Mouse (Mus musculus) myocyte (in vitro differentiated cells): ENCODE measurements around the gene Maco1. TPM values are rescaled to one million over a fixed set of nuclear protein-coding genes. Genes with fewer than 3 reads are reported as not detected.

Experiments
- H3K27me3 ChIP-seq: one replicate; pipeline ENCODE4 v1.6.1; 2011; ENCODE audit not compliant: control insufficient read depth, insufficient read depth, insufficient read length
- H3K36me3 ChIP-seq: one replicate; pipeline ENCODE4 v1.6.1; 2011; ENCODE audit not compliant: control insufficient read depth, insufficient read depth
- H3K4me2 ChIP-seq: one replicate; pipeline ENCODE4 v1.6.1; 2011; ENCODE audit warnings: low read depth, control low read depth
- H3K4me3 ChIP-seq: one replicate; pipeline ENCODE4 v1.5.1; 2011; ENCODE audit warnings: mild to moderate bottlenecking, control low read depth, moderate library complexity
- H3K79me2 ChIP-seq: one replicate; pipeline ENCODE4 v1.6.1; 2011; ENCODE audit not compliant: control insufficient read depth, insufficient read depth
- H3ac ChIP-seq: one replicate; pipeline ENCODE4 v1.6.1; 2011; ENCODE audit not compliant: control insufficient read depth, insufficient read length
- CEBPB ChIP-seq: IDR thresholded peaks from 2 replicates; pipeline ENCODE4 v1.6.1; 2011; ENCODE audit warnings: mild to moderate bottlenecking, moderate library complexity; ENCODE audit not compliant: poor library complexity, insufficient read depth, severe bottlenecking
- E2F4 ChIP-seq: IDR thresholded peaks from one replicate; pipeline ENCODE4 v1.6.1; 2011; ENCODE audit warnings: mild to moderate bottlenecking, control low read depth, moderate library complexity; ENCODE audit not compliant: insufficient read depth
- MAX ChIP-seq: IDR thresholded peaks from one replicate; pipeline ENCODE4 v1.6.1; 2011; ENCODE audit warnings: low read depth, mild to moderate bottlenecking, control low read depth
- MYOD1 ChIP-seq, 3 experiments: IDR thresholded peaks; one replicate each; pipeline ENCODE4 v1.6.1; 2011; ENCODE audit warnings: control low read depth in 2 of 3, low read depth in 2 of 3, mild to moderate bottlenecking in 2 of 3, moderate library complexity in 1 of 3; ENCODE audit not compliant: insufficient read length in 2 of 3, control insufficient read depth in 1 of 3
- MYOG ChIP-seq, 3 experiments: IDR thresholded peaks; one replicate each; pipeline ENCODE4 v1.6.1; 2011; ENCODE audit warnings: control low read depth in 2 of 3, low read depth in 2 of 3, mild to moderate bottlenecking in 2 of 3; ENCODE audit not compliant: insufficient read length in 2 of 3, control insufficient read depth in 1 of 3, insufficient read depth in 1 of 3
- POLR2A ChIP-seq: IDR thresholded peaks from one replicate; pipeline ENCODE4 v1.6.1; 2011; ENCODE audit warnings: low read depth, mild to moderate bottlenecking, control low read depth, moderate library complexity; ENCODE audit not compliant: insufficient read length
- POLR2AphosphoS2 ChIP-seq: IDR thresholded peaks from one replicate; pipeline ENCODE4 v1.6.1; 2011; ENCODE audit warnings: low read depth, control low read depth; ENCODE audit not compliant: insufficient read length
- REST ChIP-seq: IDR thresholded peaks from one replicate; pipeline ENCODE4 v1.6.1; 2011; ENCODE audit warnings: mild to moderate bottlenecking, control low read depth, moderate library complexity; ENCODE audit not compliant: insufficient read depth, insufficient read length
- SRF ChIP-seq: IDR thresholded peaks from one replicate; pipeline ENCODE4 v1.6.1; 2011; ENCODE audit warnings: low read depth; ENCODE audit not compliant: control insufficient read depth, insufficient read length
- TCF12 ChIP-seq: IDR thresholded peaks from one replicate; pipeline ENCODE4 v1.6.1; 2011; ENCODE audit warnings: mild to moderate bottlenecking, control low read depth; ENCODE audit not compliant: poor library complexity, insufficient read depth, severe bottlenecking
- TCF3 ChIP-seq: IDR thresholded peaks from one replicate; pipeline ENCODE4 v1.6.1; 2011; ENCODE audit warnings: low read depth, control low read depth; ENCODE audit not compliant: insufficient read length
- USF1 ChIP-seq: IDR thresholded peaks from one replicate; pipeline ENCODE4 v1.6.1; 2011; ENCODE audit warnings: low read depth, mild to moderate bottlenecking, control low read depth, moderate library complexity
- polyA plus RNA-seq: library from polyadenylated mRNA; unstranded; fragments of >200 nt; fragmentation: generic; extraction: Trizol; gene quantifications from one replicate; pipeline ENCODE4 v1.2.1, GENCODE M21; 2012; ENCODE audit warnings: missing spikeins

The Maco1 gene
- polyA plus RNA-seq, 1 experiment, result 19.6 TPM

DNA sequence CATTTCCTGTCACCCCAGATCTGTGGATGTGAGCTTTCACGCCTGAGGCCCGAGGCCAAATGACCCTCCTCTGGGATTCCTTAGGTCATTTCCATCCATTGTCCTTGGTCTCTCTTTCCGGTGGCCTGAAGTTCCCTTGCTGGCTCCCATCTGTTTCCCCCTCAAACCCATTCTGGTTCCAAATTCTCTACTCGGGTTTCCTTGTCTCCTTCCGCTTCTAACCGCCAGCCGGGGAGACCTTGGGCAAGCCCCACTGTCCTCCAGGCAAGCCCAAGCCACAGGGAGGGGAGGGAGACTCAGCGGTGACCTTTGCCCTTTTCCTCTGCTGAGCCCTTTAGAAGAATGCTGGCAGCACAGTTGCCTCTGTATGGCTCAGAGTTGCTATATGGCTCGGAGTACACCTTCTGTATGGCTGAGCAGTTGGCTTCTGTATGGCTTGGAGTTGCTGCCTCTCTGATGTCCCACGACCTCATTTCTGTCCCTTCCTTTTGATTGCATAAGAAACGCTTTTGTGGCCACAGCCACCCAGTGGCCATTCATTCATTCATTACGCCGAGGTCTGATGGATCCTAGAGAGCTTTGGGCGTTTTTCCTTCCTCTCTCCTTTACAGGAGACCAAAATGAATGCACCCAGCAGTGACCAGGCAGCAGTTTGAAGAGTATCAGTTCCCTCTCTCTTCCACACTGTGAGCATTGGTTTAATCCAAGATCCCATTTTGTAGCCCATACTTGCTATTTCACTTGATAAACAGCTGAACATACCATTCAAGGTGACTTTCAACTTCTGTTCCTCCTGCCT lies 73.8 kb downstream of the Maco1 start:
- TF ChIP-seq USF1 (no peak), SRF (no peak), MAX (no peak), POLR2A (no peak), TCF12 (no peak), E2F4 (no peak), MYOD1 (IDR thresholded peaks at IDR 0.05; ENCODE audit: control insufficient read depth in 1 of 3, insufficient read length in 2 of 3, low read depth in 2 of 3) (no peak), TCF3 (no peak), CEBPB (no peak), MYOG (IDR thresholded peaks at IDR 0.05; ENCODE audit: control insufficient read depth in 1 of 3, insufficient read depth in 1 of 3, insufficient read length in 2 of 3, low read depth in 2 of 3) (no peak)
- no peaks in the 10 kb centered on the region for H3K79me2 ChIP-seq

DNA sequence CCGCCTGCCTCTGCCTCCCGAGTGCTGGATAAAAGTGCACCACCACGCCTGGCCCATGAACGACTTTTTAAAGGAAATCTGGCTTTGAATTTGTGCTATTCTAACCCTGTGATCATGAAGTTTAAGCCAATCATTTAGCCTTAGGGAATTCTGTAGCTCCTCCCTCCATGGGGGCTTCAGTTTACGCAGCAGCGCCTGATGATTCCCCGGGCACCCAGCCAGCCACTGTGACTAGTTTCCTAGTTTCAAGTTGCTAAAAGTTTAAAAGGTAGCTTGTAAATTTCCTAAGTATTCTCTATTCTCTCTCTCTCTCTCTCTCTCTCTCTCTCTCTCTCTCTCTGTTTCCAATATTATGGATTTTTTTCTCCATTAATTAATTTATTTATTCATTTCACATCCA lies 76.9 kb downstream of the Maco1 start:
- Histone ChIP-seq H3K4me2 (no peak overlapping the region), H3ac (no peak overlapping the region), H3K79me2 (no peaks in the 10 kb centered on the region), H3K27me3 (no peaks in the 10 kb centered on the region), H3K36me3 (no peaks in the 10 kb centered on the region), H3K4me3 (no peak overlapping the region)
- TF ChIP-seq POLR2AphosphoS2 (no peak), CEBPB (no peak), E2F4 (no peak), REST (no peak), TCF3 (no peak), POLR2A (no peak), MYOD1 (IDR thresholded peaks at IDR 0.05; ENCODE audit: control insufficient read depth in 1 of 3, insufficient read length in 2 of 3, low read depth in 2 of 3) (no peak)

More for the DNA sequence above, 73.8 kb downstream of the Maco1 start:
- Histone ChIP-seq H3ac (no peak overlapping the region), H3K36me3 (no peaks in the 10 kb centered on the region), H3K27me3 (no peaks in the 10 kb centered on the region), H3K4me3 (no peak overlapping the region), H3K4me2 (no peak overlapping the region)

DNA sequence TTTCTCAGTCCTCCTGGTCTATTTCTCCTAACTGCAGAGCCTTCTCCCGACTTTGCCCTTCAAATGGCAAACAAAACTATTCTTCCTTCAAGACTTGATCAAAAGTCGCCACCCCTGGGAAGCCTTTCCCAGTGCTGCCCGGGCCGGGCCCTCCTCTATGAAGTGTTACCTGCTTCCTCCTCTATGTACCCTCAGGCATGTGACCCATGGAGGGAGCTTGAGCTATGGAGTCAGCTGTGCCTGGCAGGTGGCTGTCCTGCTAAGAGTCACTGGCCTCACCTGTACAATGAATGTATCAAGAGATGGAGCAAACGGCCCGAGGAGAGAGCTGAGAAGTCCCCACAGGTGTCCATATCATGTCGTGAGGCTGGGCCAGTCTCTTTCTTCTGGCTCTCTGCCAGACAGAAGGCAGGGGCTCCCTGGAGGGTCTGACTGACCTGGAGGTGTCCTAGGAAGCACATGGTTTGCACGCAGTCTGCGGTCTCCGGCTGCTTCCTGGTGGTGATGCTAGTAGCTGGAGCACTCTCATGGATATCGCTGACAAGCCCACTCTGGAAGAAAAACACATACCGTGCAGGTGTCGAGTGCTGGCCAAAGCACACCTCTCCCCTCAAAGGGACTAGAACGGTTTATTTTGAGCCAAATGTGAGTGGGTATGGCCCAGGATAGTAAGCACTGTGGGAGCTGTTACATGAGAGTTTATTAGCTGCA lies 77.8 kb downstream of the Maco1 start:
- no peaks in the 10 kb centered on the region for H3K27me3 ChIP-seq
- no peak overlapping the region for H3K4me2 ChIP-seq
- no peak for TF ChIP-seq POLR2A
- TF ChIP-seq E2F4, result no peak
- TF ChIP-seq MYOG (IDR thresholded peaks at IDR 0.05; ENCODE audit: control insufficient read depth in 1 of 3, insufficient read depth in 1 of 3, insufficient read length in 2 of 3, low read depth in 2 of 3), result no peak
- no peak for TF ChIP-seq CEBPB
- TF ChIP-seq USF1, result no peak
- no peak for TF ChIP-seq MYOD1 (IDR thresholded peaks at IDR 0.05; ENCODE audit: control insufficient read depth in 1 of 3, insufficient read length in 2 of 3, low read depth in 2 of 3)
- no peak for TF ChIP-seq MAX
- TF ChIP-seq POLR2AphosphoS2, result no peak
- TF ChIP-seq TCF3, result no peak
- no peak for TF ChIP-seq REST
- no peak for TF ChIP-seq TCF12
- H3ac ChIP-seq, result no peak overlapping the region
- no peak overlapping the region for H3K4me3 ChIP-seq
- H3K36me3 ChIP-seq, result no peaks in the 10 kb centered on the region
- no peaks in the 10 kb centered on the region for H3K79me2 ChIP-seq

DNA sequence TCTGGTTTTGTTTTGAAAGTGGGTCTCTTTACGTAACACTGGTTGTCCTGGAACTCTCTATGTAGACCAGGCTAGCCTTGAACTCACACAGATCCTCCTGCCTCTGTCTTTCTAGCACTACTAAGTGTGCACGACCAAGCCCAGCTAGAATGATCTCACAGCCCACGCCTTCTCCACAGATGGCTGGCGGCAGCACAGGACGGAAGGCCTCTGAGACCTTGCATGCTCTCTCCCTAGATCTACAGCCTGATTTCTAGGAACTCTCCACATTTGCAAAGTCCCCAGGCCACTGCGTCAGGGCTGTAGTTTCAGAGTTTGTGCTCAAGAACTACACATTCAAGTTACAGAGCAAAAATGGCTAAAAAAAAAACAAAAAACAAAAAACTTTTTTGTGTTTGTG lies 79.0 kb downstream of the Maco1 start:
- H3K4me2 ChIP-seq, result no peak overlapping the region
- H3K36me3 ChIP-seq, result no peaks in the 10 kb centered on the region
- H3K79me2 ChIP-seq, result no peaks in the 10 kb centered on the region
- H3K4me3 ChIP-seq, result no peak overlapping the region
- no peak for TF ChIP-seq REST
- no peak overlapping the region for H3ac ChIP-seq
- H3K27me3 ChIP-seq, result no peaks in the 10 kb centered on the region

DNA sequence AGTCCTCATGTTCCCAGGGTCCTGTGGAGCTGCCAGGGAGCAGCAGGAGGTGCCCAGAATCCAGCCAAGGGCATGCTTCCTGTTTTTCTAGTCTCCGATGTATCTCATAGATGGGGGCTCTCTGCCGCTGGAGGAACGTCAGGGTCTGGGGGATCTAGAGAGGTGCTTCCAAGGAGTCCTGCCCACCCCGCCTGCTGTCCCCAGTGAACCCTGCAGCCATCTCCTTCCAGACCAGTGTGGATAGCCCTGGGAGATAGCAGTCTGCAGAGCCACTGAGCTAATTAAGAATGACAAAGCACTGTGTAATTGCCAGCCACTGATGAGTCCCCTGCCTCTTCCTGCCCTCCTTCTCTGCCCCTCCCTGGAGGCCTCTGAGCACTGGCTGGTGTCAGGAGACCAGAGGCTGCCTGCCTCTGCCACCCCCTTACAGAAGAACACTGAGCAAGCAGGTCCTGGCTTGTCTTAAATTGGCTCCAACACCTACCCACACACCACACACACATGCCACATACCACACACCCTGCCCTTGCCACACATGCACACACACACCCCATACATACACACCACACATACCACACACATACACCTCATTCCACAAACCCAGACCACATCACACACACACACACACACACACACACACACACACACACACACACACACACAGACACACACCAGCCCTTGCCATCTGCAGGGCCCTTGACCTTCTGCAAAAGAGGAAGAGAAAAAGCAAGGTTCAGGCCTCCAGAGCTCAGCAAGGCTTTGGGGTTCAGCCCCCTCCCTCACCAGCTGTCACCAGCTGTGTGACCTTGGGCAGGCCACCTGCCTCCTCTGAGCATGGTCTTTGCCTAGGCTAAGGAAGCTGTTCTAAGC lies 80.1 kb downstream of the Maco1 start:
- Histone ChIP-seq H3K4me2 (peak overlapping the region; percentile 18), H3K4me3 (no peak overlapping the region), H3K27me3 (no peaks in the 10 kb centered on the region), H3ac (no peak overlapping the region), H3K36me3 (no peaks in the 10 kb centered on the region), H3K79me2 (no peaks in the 10 kb centered on the region)
- TF ChIP-seq POLR2AphosphoS2 (no peak), SRF (no peak), USF1 (no peak), E2F4 (no peak), MYOD1 (IDR thresholded peaks at IDR 0.05; ENCODE audit: control insufficient read depth in 1 of 3, insufficient read length in 2 of 3, low read depth in 2 of 3) (peak in 1 of 3 experiments; percentile 60), TCF12 (no peak), REST (no peak), MAX (no peak), MYOG (IDR thresholded peaks at IDR 0.05; ENCODE audit: control insufficient read depth in 1 of 3, insufficient read depth in 1 of 3, insufficient read length in 2 of 3, low read depth in 2 of 3) (peak in 2 of 3 experiments; percentile 57 to 60), POLR2A (no peak), CEBPB (no peak), TCF3 (peak; percentile 5)
